Mouse (Mus musculus) cerebellum, adult 9-11 months (tissue): ENCODE results near the gene Plekha3.

Source experiments
- DNase-seq: peaks from one replicate; pipeline ENCODE4 v3.0.0; 2022

The Plekha3 gene

DNA sequence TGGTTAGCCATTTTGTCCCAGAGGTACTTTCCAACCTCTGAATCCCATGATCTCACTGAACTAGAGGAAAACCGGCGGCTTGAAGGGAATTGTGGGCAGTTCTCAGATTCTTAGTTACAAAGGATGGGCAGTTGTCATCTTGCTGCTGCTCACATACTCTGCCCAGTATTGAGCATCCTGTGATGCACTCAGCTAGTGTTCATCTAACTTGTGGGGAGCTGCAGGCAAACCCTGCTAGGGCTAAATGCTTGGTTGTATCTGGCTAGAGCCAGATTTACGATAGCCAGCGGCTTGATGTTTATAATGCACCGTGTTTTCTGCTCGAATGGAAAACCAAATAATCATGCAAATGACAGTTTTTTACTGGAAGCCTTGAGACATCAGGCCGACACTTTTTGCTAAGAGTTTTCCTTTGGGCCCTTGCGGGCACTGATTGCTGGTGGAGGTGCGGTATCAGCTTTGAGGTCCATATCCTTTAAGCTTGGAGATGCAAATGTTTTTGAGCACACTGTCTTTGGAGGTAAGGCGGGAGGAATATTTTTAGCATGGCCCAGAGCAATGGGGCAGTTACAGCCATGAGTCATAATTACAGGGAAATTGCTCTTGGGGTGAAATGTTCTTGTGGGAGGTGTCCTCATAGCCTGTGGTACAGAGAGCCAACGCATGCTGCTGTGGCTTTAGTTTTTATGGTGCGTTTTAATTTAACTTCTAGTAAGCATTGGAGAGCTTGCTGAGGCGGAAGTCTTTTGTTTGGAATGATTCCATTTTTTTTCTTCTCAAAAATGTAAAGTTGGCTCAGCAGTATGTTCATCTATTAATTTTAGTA, 1.5 kb downstream of the Plekha3 start:
- DNase-seq = no peak

- DNase-seq = no peak
These were observed 7.2 kb downstream of the Plekha3 start for GRCm38 (mm10) chr2:76682301-76682700.

DNA sequence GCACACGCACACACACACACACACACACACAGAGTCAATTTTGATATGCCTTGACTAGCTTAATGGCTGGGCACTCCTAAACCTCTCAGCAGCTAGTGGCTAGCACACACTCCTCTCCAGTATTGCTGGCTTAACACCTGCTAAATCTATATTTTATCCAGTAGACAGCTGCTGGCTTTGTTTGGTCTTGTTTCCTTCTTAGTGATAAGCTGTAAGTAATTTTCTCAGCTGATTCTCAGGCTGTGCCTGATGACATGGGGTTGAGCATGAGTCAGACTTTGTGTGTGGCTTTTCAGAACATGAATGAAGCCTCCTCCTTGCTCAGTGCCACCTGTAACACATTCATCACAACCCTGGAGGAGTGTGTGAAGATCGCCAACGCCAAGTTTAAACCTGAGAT, 11.9 kb downstream of the Plekha3 start:
- no peak for DNase-seq

GRCm38 (mm10) chr2:76687608-76688007, 12.5 kb downstream of the Plekha3 start:
- no peak for DNase-seq

GRCm38 (mm10) chr2:76688162-76688561, 13.1 kb downstream of the Plekha3 start:
- no peak for DNase-seq

DNA sequence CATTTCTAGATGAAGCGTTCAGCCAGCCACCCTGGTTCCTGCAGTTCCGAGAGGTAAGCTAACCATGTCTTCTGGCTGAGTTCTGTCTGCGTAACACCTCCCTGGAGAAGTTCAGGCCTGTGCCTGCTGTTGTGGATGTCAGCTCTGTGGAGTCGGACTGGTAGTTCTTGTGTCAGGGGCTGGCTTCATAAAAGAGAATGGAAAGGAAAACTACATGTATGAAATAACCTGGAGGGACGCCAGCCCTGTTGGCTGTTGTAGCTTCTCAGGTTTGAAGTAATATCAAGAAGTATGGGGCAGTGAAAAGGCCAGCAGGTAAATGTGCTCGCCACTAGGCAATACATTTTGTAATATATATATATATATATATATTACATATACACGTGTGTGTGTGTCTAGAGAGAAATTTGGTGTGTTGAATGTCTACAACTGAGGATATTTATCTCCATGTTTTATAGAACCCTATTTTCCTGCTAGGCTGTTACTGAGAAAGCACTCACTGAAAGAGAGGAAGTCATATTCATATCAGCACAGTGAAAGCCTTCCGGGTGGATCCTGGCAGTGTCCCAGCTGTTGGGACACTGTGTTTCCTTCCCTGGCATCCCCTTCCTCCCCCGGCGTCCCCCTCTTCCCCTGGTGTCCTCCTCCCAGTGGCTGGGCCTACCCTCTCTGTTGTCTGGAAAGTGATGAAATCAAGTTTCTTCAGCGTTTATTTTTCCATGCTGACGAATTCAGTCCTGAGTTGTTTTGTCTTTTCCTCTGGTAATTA, 15.5 kb downstream of the Plekha3 start:
- no peak for DNase-seq

DNA sequence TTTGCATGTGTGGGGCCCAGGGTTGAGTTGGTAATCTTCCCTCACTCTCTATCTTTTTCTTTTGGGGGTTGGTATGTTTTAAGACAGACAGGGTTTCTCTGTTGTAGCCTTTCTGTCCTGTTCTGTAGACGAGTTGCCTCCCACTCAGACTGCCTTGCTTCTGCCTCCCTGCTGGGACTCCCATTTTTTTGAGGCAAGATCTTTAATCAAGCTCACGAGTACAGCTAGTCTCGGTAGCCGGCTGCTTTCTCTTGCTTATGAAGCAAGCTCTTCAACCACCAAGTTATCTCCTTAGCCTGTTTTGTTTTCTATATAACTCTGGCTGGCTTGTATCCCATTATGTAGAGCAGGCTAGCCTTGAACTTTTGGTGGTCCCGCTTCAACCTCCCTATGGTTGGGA, 18.7 kb downstream of the Plekha3 start:
- DNase-seq = no peak

- no peak for DNase-seq
These were observed 20.2 kb downstream of the Plekha3 start for GRCm38 (mm10) chr2:76695290-76695689.

GRCm38 (mm10) chr2:76702188-76702587, 27.1 kb downstream of the Plekha3 start:
- DNase-seq = no peak

DNA sequence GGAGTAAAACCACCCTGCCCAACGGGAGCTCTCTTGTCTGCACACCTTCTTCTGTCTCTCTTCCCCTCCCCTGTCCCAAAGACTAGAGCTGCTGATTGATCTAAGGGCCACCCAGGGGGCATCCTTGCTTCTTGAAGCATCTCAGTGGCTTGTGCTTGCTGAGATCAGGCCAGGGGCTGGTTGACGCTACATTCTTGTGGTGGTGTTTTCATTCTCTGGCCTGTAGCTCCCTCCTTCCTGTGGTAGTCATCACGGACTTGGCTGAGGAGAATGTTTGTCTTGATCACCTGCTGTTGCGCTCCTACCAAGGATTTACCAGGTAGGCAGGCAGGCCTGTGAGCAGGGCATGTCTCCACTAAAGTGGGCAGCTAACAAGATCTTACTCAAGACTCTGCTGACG, 27.7 kb downstream of the Plekha3 start:
- DNase-seq = no peak

GRCm38 (mm10) chr2:76705655-76706054, 30.6 kb downstream of the Plekha3 start:
- no peak for DNase-seq

GRCm38 (mm10) chr2:76708512-76708911, 33.4 kb downstream of the Plekha3 start:
- no peak for DNase-seq

GRCm38 (mm10) chr2:76714984-76715383, 39.9 kb downstream of the Plekha3 start:
- DNase-seq = no peak

GRCm38 (mm10) chr2:76719650-76720049, 44.6 kb downstream of the Plekha3 start:
- DNase-seq = no peak
